Mouse (Mus musculus): ENCODE data around the gene Akr7a5.
A peak's percentile ranks its signal among the peaks of the same experiment; 100 is the strongest.

The Akr7a5 gene

GRCm38 (mm10) chr4:139310171-139310898 lies at the start of gene Akr7a5, which contains the start of gene Pqlc2:
TSS of gene Akr7a5 (plus strand) at chr4:139310744.
TSS of gene Pqlc2 (minus strand) at chr4:139310708.
- DNase-seq (ENCODE audit: low read depth, low spot score): peak; percentile 93

GRCm38 (mm10) chr4:139262981-139263380 lies 47.6 kb upstream of the Akr7a5 start:
- no peak for DNase-seq (ENCODE audit: low read depth, low spot score)

- no peak for DNase-seq (ENCODE audit: low read depth, low spot score)
Measured at GRCm38 (mm10) chr4:139265783-139266499, 44.6 kb upstream of the Akr7a5 start.

- DNase-seq (ENCODE audit: low read depth, low spot score): no peak
Measured at GRCm38 (mm10) chr4:139266500-139266865, 44.1 kb upstream of the Akr7a5 start.

- no peak for DNase-seq (ENCODE audit: low read depth, low spot score)
Measured at GRCm38 (mm10) chr4:139267335-139267734, 43.2 kb upstream of the Akr7a5 start.

DNA sequence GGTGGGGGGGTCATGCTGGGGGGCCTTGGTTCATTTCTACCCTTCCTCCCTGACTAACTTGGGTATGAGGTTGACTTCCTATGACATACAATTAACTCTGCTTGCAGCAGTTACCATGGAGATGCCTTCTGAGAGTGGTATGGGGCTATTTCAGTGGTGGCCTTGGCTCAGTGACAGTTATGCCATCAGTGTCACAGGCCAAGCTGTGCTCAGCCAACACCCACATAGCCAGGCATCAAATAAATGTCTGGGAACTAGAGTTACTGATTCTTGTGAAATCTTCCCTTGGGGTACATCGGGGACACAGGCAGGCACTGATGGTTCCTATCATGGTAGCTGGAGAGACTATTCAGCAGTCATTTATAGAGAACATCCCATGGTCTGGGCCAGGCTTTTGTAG lies 42.3 kb upstream of the Akr7a5 start:
- DNase-seq (ENCODE audit: low read depth, low spot score): peak; percentile 71

DNA sequence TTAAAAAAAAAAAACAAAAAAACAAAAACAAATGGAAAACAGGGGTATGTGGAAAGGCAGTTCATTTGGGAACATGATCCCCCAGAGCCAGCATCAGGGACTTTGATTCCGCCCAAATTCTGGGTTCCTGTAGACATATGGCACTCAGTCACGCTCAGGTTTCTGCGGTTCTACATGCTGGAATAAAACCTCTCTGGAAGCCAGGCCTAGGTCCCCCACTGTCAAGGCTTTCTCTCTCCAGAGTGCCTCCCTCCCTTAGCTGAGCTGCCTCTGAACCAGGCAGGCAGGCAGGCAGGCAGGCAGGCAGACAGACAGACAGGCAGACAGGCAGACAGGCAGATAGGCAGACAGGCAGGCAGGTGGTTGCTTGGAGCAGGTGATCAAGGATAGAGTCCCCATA lies 40.4 kb upstream of the Akr7a5 start:
- no peak for DNase-seq (ENCODE audit: low read depth, low spot score)

DNA sequence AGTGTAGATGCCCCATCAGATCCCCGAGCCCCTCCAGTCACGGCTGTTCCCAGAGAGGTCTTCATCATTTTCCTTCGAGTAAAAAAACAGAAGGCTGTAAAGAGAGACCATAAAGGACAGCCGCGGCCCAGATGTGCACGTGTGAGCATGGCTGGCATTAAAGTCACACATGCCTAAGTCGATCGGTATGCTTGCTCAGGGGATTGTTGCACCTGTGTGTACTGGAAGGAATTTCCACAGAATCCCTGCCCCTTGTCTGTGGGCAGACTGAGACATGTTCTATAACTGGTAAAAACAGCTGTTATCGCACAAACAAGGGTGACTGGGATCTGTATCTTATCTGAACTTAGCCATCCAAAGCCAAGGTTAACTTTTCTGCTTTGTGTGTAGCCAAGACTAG lies 39.0 kb upstream of the Akr7a5 start:
- no peak for DNase-seq (ENCODE audit: low read depth, low spot score)

GRCm38 (mm10) chr4:139272951-139273680 lies 37.4 kb upstream of the Akr7a5 start:
- DNase-seq (ENCODE audit: low read depth, low spot score): no peak

DNA sequence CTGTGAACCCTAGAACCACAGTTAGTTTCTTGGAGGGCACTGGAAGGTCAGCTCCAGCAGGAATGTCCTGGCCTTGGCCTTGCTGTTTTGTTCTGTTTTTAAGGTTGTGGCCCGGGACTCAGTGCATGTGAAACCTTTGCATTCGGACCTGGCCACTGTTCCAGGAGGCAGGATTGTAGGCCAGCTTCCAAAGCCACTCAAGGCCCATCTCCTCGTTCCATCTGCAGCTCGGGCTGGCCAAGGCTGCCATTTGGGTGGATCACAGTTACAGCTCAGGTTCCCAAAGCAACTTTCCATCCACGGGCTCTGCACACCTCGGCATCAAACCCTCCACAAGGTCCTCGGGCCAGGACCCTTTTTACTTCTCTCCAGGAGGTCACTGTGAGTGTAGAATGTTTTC lies 36.0 kb upstream of the Akr7a5 start:
- DNase-seq (ENCODE audit: low read depth, low spot score): peak; percentile 62

- DNase-seq (ENCODE audit: low read depth, low spot score): no peak
Measured at GRCm38 (mm10) chr4:139276411-139276810, 34.1 kb upstream of the Akr7a5 start.

DNA sequence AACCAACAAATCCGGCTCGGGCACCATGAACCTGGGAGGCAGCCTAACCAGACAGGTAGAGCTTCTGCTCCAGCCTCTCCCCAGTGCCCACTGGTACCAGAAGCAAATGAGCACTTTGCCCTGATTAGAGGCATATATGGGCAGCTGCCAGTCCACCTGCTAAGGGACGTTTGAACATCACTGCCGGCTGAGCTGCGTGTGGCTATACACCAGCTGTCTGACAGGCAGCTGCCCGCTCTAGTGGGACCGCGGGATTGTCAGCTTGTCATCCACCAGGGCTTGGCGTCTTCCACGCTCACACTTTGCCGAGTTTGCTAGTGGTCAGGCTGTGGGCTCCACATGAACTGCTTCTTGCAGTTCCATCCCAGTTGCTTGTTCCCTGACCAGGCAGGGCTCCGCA lies 30.0 kb upstream of the Akr7a5 start:
- DNase-seq (ENCODE audit: low read depth, low spot score): no peak

- peak; percentile 54 for DNase-seq (ENCODE audit: low read depth, low spot score)
Measured at GRCm38 (mm10) chr4:139281791-139282345, 28.7 kb upstream of the Akr7a5 start.

DNA sequence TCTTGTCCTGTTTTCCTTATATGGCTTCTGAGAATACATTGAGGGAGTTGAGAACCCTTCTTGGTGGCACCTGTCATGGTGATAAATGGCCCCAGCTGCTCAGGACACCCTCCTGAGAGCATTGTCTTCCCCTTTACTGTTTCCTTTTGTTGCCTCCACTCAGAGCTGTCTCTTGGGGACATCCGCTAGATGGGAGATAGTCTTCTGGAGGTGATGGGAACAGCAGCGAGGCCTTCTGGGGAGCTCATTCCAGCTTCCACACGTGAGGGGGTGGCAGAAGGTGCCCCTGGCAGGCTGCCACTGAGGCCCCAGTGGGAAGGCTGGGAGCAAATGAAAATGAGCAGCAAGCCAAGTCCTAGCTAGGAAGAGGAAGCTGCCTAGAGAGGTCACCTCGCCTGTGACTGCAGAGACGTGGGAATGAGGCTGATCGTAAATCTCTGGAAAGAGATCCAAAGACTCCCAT lies 27.6 kb upstream of the Akr7a5 start:
- no peak for DNase-seq (ENCODE audit: low read depth, low spot score)

DNA sequence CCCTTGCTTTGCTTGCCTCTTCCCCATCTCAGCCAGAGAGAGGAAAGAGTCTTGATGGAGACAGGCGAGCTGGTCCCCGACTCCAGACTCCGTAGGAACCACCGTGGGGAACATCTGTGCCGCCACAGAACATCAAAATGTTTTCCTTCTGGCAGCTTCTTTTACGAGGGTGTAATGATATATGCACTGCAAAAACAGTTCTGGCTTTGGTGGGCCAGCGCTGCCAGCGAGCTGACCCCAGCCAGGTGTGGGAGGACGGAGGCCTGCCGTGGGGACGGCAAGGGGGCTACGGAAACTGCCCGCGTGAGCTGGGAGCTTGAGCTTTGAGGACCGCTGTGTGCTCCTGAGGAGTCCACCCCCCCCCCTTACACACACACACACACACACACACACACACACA lies 25.7 kb upstream of the Akr7a5 start:
- no peak for DNase-seq (ENCODE audit: low read depth, low spot score)

- peak; percentile 63 for DNase-seq (ENCODE audit: low read depth, low spot score)
Measured at GRCm38 (mm10) chr4:139286234-139286633, 24.3 kb upstream of the Akr7a5 start.

GRCm38 (mm10) chr4:139287122-139287863 lies 23.3 kb upstream of the Akr7a5 start:
- DNase-seq (ENCODE audit: low read depth, low spot score): peak; percentile 71

DNA sequence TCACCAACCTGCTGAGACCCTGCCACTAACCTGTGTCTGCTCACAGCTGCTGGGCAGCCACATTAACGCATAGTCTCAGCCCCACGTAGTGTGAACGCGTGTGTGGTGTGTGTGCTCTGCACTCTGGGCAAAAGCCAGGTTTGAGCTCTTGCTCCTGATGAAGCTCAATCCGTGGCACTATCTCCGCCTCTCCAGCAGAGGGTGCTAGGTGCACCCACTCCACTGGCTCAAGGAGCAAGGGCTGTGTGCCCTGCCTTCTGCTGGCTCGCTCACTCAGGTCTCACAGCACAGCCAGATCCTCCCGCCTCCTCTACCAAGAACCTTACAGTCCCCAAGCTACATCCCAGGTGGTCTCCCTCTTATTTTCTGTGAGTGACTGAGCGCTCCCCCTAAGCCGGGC lies 21.5 kb upstream of the Akr7a5 start:
- DNase-seq (ENCODE audit: low read depth, low spot score): peak; percentile 78

DNA sequence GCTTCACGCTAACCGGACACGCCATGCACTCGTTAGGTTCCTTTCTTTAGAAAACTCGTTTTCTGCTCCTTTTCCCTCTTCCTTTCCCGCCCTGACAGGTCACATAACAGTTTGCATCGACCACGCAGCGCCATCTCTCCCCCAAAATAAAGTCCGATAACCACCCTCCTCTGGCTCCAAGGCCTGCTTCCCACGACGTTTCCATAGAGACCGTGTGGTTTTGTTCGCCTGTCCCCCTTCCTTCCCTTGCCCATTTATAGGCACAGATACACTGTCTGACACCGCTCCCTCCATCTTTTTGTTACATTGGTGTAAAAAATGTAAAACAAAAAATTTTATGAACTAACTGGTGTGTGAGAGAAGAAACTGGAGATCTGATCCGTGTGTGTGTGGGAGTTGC lies 19.4 kb upstream of the Akr7a5 start:
- no peak for DNase-seq (ENCODE audit: low read depth, low spot score)

GRCm38 (mm10) chr4:139292038-139292437 lies 18.5 kb upstream of the Akr7a5 start:
- no peak for DNase-seq (ENCODE audit: low read depth, low spot score)

DNA sequence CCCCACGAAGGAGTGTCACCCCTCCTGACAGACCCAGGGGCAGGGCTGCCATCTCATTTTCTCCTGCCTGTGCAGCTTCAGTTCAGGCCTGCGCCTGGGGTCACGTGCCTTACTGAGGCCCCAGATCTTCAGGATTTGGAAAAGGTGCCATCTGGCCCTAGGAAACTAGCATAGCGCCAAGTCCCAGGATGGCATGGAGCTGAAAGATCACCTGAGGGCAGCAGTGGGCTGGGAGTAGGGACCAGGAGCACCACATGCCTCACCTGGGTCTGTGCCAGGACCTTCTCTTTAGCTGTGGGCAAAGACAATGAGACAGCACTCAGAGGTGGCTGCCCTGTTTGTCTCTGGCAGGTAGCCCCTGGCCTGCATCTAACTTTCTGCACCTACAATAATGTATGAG lies 13.0 kb upstream of the Akr7a5 start:
- DNase-seq (ENCODE audit: low read depth, low spot score): no peak

All from skeletal muscle tissue, adult 2 months (tissue).